Mouse (Mus musculus) frontal cortex, adult (tissue): ENCODE data around the gene Gm21983.
A peak's percentile ranks its signal among the peaks of the same experiment; 100 is the strongest.

Experiments
- ATAC-seq: cut with Nextera tagmentation; 2 replicates; pipeline ENCODE4 v1.9.2; 2017; ENCODE audit warnings: mild to moderate bottlenecking, moderate library complexity, mixed read lengths; ENCODE audit not compliant: low TSS enrichment

Gm21983 gene

DNA sequence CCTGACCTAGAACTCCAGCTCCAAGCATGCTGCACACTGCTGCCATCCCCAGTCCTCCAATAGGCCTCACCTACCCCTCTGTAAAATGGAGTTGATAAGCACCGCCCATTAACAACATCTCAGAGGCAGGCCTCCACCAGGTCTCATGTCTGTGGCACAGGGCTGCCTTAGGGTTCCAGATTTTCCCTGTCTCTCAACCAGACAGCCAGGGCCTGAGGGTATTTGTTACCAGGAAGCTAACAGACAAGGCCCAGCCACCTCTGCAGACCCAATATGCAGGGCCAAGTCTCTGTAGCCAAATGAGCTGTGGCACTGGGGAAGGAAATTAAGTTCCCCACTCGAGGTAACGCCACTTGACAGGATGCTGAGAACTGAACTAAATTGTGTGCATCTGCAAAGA, 20.0 kb downstream of the Gm21983 start:
- no peak for ATAC-seq

GRCm38 (mm10) chr7:27159882-27160281, 21.0 kb downstream of the Gm21983 start:
- ATAC-seq = peak; percentile 68

DNA sequence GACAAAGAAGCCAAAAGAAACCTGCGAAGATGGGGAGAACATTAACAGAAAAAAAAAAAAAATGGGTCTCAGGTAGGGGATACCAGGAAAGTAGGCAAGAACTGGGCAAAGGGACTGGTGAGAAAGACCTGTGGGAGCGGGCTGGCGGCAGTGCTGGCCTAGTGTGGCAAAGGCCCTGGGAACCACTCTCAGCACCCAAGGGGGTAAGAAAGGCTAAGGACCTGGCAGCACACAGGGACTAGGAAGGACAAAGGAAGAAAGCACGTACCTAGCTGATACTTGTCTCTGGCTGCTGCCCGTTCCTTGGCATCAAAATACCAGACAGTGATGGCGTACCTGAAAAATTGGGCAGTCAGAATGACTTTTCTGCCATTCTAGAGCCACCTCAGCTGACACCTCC, 21.6 kb downstream of the Gm21983 start:
- ATAC-seq = no peak

DNA sequence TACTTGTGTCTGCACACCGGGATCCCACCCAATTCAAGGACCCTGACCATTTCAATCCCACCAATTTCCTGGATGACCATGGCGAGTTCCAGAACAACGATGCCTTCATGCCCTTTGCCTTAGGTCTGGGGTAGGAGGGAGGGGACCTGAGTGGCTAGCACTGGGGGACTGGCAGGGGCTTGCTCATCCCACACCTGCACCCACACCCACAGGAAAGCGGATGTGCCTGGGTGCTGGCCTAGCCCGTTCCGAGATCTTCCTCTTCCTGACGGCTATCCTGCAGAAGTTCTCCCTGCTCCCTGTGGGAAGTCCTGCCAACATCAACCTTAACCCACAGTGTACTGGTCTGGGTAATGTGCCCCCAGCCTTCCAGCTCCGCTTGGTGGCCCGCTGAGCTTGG, 22.7 kb downstream of the Gm21983 start:
- no peak for ATAC-seq

DNA sequence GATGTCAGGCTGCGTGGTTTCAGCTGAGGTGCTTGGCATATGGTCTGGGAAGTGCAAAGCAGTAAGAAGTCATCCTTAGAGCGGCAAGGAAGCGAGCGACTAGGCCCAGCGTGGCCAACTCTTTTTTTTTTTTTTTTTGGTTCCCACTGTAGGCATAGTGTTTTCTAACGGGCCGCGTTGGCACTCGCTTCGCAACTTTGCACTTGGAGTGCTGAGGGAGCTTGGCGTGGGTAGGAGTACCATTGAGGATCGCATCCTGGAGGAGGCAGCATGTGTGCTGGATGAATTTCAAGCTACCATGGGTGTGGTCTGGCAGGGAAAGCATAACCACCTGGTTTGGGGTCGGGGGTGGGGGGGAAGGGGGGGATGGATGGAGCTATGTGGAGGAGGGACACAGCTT, 24.9 kb downstream of the Gm21983 start:
- ATAC-seq = peak; percentile 82

DNA sequence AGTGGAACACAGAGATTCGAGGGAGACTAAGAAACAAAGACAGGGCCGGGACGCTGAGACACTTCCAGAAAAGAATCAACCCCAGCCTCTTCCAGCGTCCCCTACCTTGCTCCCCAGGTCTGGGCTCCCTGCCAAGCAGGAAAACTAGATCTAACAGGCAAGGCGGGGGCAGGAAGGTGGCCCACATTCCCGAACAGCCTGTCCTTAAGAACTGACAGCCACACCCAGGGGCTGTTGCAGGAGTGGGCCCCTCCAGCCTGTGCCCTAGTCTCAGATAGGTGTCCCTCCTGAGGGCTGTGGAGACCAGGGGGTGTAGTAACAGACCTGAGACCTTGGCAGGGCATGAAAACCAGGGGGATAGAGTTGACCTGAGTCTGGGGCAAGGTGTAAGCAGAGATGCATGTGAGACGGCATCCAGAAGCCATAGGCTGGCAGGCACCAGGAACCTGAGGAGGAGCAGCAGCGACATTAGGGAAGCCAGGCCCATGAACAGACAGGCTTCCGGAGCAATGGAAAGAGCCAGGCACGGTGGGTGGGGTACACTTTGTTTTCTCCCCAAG, 27.6 kb downstream of the Gm21983 start, which contains the start of gene Cyp2t4:
Gene Cyp2t4 (plus strand): TSS at position 510 of the 560 bp plus-strand sequence.
- no peak; the same call in 1 of the 2 replicates for ATAC-seq

DNA sequence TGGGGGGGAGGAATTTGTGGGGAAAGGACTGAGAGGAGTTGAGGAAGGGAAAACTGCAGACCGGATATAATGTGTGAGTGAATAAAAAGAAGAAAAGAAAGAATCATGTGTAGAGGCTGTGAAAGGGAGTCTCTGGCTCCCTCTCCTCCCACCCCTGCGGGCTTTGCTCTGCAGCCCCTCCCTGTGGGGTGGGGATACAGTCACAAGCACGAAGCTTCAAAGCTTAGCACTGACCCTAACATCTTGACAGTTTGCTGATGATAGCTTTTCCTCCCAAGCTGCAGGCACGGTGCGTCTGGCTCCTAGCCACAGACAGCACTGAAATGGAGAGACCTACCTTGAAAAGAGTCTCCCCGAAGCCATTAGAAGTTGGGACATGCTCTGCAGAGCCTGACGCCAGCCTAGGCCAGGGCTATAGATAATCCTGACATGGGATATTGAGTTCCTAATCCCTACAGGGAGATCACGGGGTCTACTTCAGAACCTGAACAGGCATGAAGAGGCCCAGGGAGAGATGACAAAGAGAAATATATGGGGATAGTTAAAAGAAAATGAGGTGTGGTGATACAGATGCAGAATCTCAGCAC, 44.4 kb downstream of the Gm21983 start:
- ATAC-seq = no peak

GRCm38 (mm10) chr7:27133757-27134156, 47.1 kb downstream of the Gm21983 start:
- ATAC-seq = no peak

DNA sequence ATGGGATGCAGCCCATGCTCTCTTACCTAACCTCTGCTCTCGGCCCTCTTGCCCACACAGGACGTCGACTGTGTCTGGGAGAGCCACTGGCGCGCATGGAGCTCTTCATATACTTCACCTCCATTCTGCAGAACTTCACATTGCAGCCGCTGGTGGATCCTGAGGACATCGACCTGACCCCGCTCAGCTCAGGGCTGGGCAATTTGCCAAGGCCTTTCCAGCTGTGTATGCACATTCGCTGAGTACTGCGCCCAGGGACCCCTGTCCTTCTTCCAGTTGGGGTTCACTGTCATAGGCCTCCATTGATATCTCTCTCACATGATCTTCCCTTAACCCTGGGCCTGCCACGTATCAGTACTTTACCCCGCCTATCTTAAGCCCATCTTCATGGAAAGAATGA, 47.7 kb downstream of the Gm21983 start:
- no peak for ATAC-seq

GRCm38 (mm10) chr7:27132588-27132987, 48.3 kb downstream of the Gm21983 start:
- ATAC-seq = no peak

GRCm38 (mm10) chr7:27131387-27131786, 49.5 kb downstream of the Gm21983 start:
- no peak for ATAC-seq

- no peak for ATAC-seq
These were observed 50.1 kb downstream of the Gm21983 start for GRCm38 (mm10) chr7:27130521-27131370.

GRCm38 (mm10) chr7:27129811-27130210, 51.1 kb downstream of the Gm21983 start:
- no peak for ATAC-seq

GRCm38 (mm10) chr7:27128946-27129345, 51.9 kb downstream of the Gm21983 start:
- no peak for ATAC-seq

- peak; percentile 76 for ATAC-seq
These were observed 52.7 kb downstream of the Gm21983 start for GRCm38 (mm10) chr7:27128162-27128561.

- ATAC-seq = no peak
These were observed 55.9 kb downstream of the Gm21983 start for GRCm38 (mm10) chr7:27124969-27125368.

GRCm38 (mm10) chr7:27124305-27124832, 56.5 kb downstream of the Gm21983 start:
- no peak for ATAC-seq

DNA sequence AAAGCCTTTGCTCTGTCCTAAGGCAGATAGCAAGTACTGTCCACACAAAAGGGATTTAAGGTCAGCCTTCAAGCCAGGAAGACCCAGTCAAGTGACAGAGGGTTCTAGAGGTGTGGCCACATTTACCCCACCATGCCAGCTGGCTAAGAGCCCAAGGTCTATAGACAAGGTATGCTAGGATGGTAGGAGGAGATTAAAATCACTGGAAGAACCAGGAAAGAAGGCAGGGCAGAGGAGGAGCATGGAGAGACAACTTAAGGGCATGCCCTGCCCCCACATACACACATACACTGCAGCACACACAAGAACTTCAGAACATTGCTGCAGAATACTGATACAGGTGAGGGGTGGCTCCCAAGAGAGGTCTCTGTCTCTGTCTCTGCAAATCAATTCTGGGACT, 61.2 kb downstream of the Gm21983 start, which contains the start of gene Cyp2f2:
Gene Cyp2f2 (plus strand): TSS at position 234 of the 400 bp plus-strand sequence.
- no peak for ATAC-seq
